Mouse (Mus musculus) liver, embryonic 15.5 days (tissue): ENCODE data around the gene Klk1b11. TPM values are rescaled to one million over a fixed set of nuclear protein-coding genes. Genes with fewer than 3 reads are reported as not detected.

Source experiments
- ATAC-seq: fragments of 200-750 bp; cut with Nextera tagmentation; 2 replicates; pipeline ENCODE4 v1.8.0; 2017; ENCODE audit warnings: moderate number of reproducible peaks, mild to moderate bottlenecking, moderate library complexity; ENCODE audit not compliant: insufficient read depth
- H3K27ac ChIP-seq: fragments of 300-500 bp; sonication (generic); replicated peaks from 2 replicates; pipeline ENCODE4 v1.5.1; 2015; ENCODE audit warnings: mild to moderate bottlenecking, inconsistent platforms
- H3K27me3 ChIP-seq: fragments of 300-500 bp; sonication (generic); 2 replicates; pipeline ENCODE4 v1.6.1; 2015; ENCODE audit warnings: mild to moderate bottlenecking, inconsistent platforms
- H3K36me3 ChIP-seq: fragments of 300-500 bp; sonication (generic); replicated peaks from 2 replicates; pipeline ENCODE4 v1.6.1; 2015; ENCODE audit warnings: moderate library complexity, mild to moderate bottlenecking, inconsistent platforms
- H3K4me1 ChIP-seq: fragments of 300-500 bp; sonication (generic); replicated peaks from 2 replicates; pipeline ENCODE4 v1.6.1; 2015; ENCODE audit warnings: inconsistent platforms
- H3K4me2 ChIP-seq: fragments of 300-500 bp; sonication (generic); 2 replicates; pipeline ENCODE4 v1.6.1; 2015; ENCODE audit warnings: moderate library complexity, mild to moderate bottlenecking, inconsistent platforms
- H3K4me3 ChIP-seq: fragments of 300-500 bp; sonication (generic); replicated peaks from 2 replicates; pipeline ENCODE4 v1.5.1; 2015; ENCODE audit warnings: mild to moderate bottlenecking, inconsistent platforms
- H3K9ac ChIP-seq: fragments of 300-500 bp; sonication (generic); 2 replicates; pipeline ENCODE4 v1.6.1; 2015; ENCODE audit warnings: moderate library complexity, mild to moderate bottlenecking, inconsistent platforms
- H3K9me3 ChIP-seq: fragments of 300-500 bp; sonication (generic); replicated peaks from 2 replicates; pipeline ENCODE4 v1.6.1; 2016; ENCODE audit warnings: inconsistent platforms
- WGBS: fragments of 180-500 bp; shearing (Covaris S2); methylation state at CpG from one replicate; pipeline ENCODE4 v1.1.7; 2015; ENCODE audit warnings: mixed read lengths; ENCODE audit not compliant: insufficient replicate concordance; 5-methylcytosine and 5-hydroxymethylcytosine counted together
- polyA plus RNA-seq: library from polyadenylated mRNA; unstranded; fragments of >200 nt; fragmentation: Nextera tagmentation; extraction: Ambion mirVana; gene quantifications from 2 replicates; pipeline ENCODE4 v1.2.1, GENCODE M21; 2015

Klk1b11 gene
- polyA plus RNA-seq, 1 experiment from 2014 or later = not detected

DNA sequence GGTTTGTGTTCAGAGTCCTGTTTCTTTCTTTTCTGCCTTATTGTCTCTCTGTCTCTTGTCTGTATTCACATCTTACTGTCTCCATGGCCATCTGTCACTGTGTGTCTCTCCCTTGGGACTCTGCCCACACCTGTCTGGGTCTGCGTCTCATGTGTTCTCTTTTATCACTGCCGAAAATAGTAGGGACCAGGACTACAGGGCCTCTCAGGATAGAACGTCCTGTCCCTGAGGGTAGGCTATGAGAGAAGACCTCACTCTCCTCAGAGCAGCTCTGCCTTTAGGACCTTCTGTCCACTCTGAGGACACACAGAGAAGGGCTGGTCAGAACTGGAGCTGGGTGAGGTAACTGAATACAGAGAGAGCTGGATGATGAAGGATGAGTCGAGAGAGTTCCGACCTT is 19.4 kb downstream of the Klk1b11 start:
- H3K9me3 ChIP-seq = no peaks in the 10 kb centered on the region
- WGBS = 65% methylated on average over 5 of the region's 5 CpGs
- ATAC-seq = no peak
- no peak overlapping the region for H3K4me2 ChIP-seq
- H3K4me1 ChIP-seq = no peaks in the 10 kb centered on the region
- H3K27me3 ChIP-seq = no peaks in the 10 kb centered on the region
- H3K27ac ChIP-seq = no peak overlapping the region
- no peak overlapping the region for H3K4me3 ChIP-seq
- H3K36me3 ChIP-seq = no peaks in the 10 kb centered on the region
- no peak overlapping the region for H3K9ac ChIP-seq

Other genes starting within 250 kb of the Klk1b11 start
- not detected in 2 replicates for gene Klk12, start 227.0 kb upstream of the Klk1b11 start, polyA plus RNA-seq
- gene Klk11, start 221.3 kb upstream of the Klk1b11 start, polyA plus RNA-seq = not detected in 2 replicates
- 0.06 and 0.10 TPM in 2 replicates for gene Klk10, start 214.8 kb upstream of the Klk1b11 start, polyA plus RNA-seq
- gene Klk9, start 204.0 kb upstream of the Klk1b11 start, polyA plus RNA-seq = not detected in 2 replicates
- 5.1 and 5.4 TPM in 2 replicates for gene Klk8, start 198.3 kb upstream of the Klk1b11 start, polyA plus RNA-seq
- not detected in 2 replicates for gene Klk7, start 184.6 kb upstream of the Klk1b11 start, polyA plus RNA-seq
- gene Klk6, start 171.4 kb upstream of the Klk1b11 start, polyA plus RNA-seq = not detected in 2 replicates
- not detected in 2 replicates for gene Klk5, start 153.9 kb upstream of the Klk1b11 start, polyA plus RNA-seq
- gene Klk4, start 114.7 kb upstream of the Klk1b11 start, polyA plus RNA-seq = not detected in 2 replicates
- not detected in 2 replicates for gene Klk15, start 62.1 kb upstream of the Klk1b11 start, polyA plus RNA-seq
- not detected in 2 replicates for gene Klk1b8, start 45.2 kb upstream of the Klk1b11 start, polyA plus RNA-seq
- not detected in 2 replicates for gene Klk1b1, start 29.1 kb upstream of the Klk1b11 start, polyA plus RNA-seq
- not detected in 2 replicates for gene Klk1b9, start 19.8 kb upstream of the Klk1b11 start, polyA plus RNA-seq
- 0.12 and 0.14 TPM in 2 replicates for gene Klk1b26, start 16.3 kb downstream of the Klk1b11 start, polyA plus RNA-seq
- gene Klk1b27, start 56.4 kb downstream of the Klk1b11 start, polyA plus RNA-seq = not detected in 2 replicates
- gene Klk1b21, start 106.5 kb downstream of the Klk1b11 start, polyA plus RNA-seq = not detected in 2 replicates
- not detected in 2 replicates for gene Klk1b22, start 116.8 kb downstream of the Klk1b11 start, polyA plus RNA-seq
- gene Klk1b16, start 140.9 kb downstream of the Klk1b11 start, polyA plus RNA-seq = not detected in 2 replicates
- gene Klk1b24, start 192.4 kb downstream of the Klk1b11 start, polyA plus RNA-seq = not detected in 2 replicates
- gene Klk1b3, start 202.3 kb downstream of the Klk1b11 start, polyA plus RNA-seq = not detected in 2 replicates
- not detected in 2 replicates for gene Klk1b4, start 211.6 kb downstream of the Klk1b11 start, polyA plus RNA-seq
- not detected in 2 replicates for gene Klk1b5, start 220.1 kb downstream of the Klk1b11 start, polyA plus RNA-seq
- gene Klk1, start 229.5 kb downstream of the Klk1b11 start, polyA plus RNA-seq = 0.16 TPM in 1 of 2 replicates, not detected in the other
- gene Gm36864, start 240.3 kb downstream of the Klk1b11 start, polyA plus RNA-seq = 0.07 TPM in 1 of 2 replicates, not detected in the other